Comparison of ENCODE assay signal across 32 mouse cellular contexts in the genomic region with DNA sequence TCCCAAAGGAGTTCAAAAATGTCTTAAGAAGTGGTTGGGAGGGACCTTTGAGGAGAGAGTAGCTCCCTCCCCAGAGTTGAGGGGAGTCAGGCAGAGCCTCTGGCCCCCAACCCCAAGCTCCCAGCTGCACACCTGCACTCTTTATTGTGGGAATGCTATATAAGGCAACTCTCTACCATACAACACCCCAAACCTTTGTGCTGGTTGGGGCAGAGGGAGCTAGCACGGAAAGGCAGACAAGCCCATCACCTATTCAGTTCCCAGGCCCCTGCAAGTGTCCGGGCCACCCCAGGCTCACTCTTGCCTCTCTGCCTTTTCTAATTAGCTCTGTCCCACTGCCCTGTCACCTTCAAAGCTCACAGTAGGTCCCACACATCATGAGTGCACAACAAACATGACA. TPM values are rescaled to one million over a fixed set of nuclear protein-coding genes. Genes with fewer than 3 reads are reported as not detected.
DNase-seq lines count a peak whose midpoint lies in the region; ATAC-seq lines count a peak whose summit lies in the region.
"Had no signal": no experiment of that assay in that cellular context is flagged by ENCODE, and none has a peak within 500 bp of the region (broad histone marks: within the 10 kb centered on the region; RNA-seq: fewer than 3 reads in every experiment).

No protein-coding gene starts in this region.

- no peak overlapping the region for H3K27ac ChIP-seq in heart, embryonic 16.5 days (ENCODE audit: low read length)
- no peak overlapping the region for H3K27ac ChIP-seq in liver, embryonic 11.5 days (ENCODE audit: low read depth, low read length)
- H3K27ac ChIP-seq: forebrain, embryonic 10.5 days; forebrain, embryonic 13.5 days; heart, adult 2 months; heart, embryonic 10.5 days; hindbrain, embryonic 12.5 days had no signal

- no peak overlapping the region for H3K9ac ChIP-seq in heart, embryonic 16.5 days (ENCODE audit: low read length)
- no peak overlapping the region for H3K9ac ChIP-seq in liver, embryonic 11.5 days (ENCODE audit: low read depth, low read length)
- H3K9ac ChIP-seq: forebrain, embryonic 13.5 days; hindbrain, embryonic 12.5 days had no signal

- no peak for DNase-seq in heart, postnatal 36 days
- peak; percentile 78 to 90 for DNase-seq in thymus, adult 18-20 months
- peak; percentile 85 to 88 for DNase-seq in thymus, postnatal 10 days (ENCODE audit: low spot score in 2 of 2)
- peak; percentile 81 to 89 for DNase-seq in thymus, postnatal 36 days
- no peak for DNase-seq in urinary bladder, adult 2 months (ENCODE audit: low spot score)
- DNase-seq in layer of hippocampus, adult 11-12 months (ENCODE audit: low spot score), result no peak
- no peak for DNase-seq in liver, embryonic 11.5 days (ENCODE audit: low spot score)
- DNase-seq: adrenal gland, adult 8-10 months; adrenal gland, postnatal 25 days; cerebellum, adult 18-20 months; cerebellum, adult 9-10 months; cerebellum, postnatal 14 days; gastrocnemius, postnatal 10 days; gastrocnemius, postnatal 36 days; heart, adult 2 months; heart, postnatal 14 days had no signal

- no peak overlapping the region for H3K4me3 ChIP-seq in heart, embryonic 16.5 days (ENCODE audit: low read length)
- H3K4me3 ChIP-seq in liver, embryonic 11.5 days (ENCODE audit: low read depth, low read length), result no peak overlapping the region
- H3K4me3 ChIP-seq: forebrain, embryonic 10.5 days; forebrain, embryonic 13.5 days; heart, adult 2 months; heart, embryonic 10.5 days; hindbrain, embryonic 12.5 days had no signal

- 63% methylated on average over 2 of the region's 2 CpGs for WGBS in heart, embryonic 16.5 days
- WGBS in liver, embryonic 11.5 days, result 83% methylated on average over 2 of the region's 2 CpGs

- H3K9me3 ChIP-seq in heart, embryonic 16.5 days (replicated peaks; ENCODE audit: control insufficient read depth, low read length), result no peaks in the 10 kb centered on the region
- no peaks in the 10 kb centered on the region for H3K9me3 ChIP-seq in liver, embryonic 11.5 days (ENCODE audit: control insufficient read depth, low read length)
- H3K9me3 ChIP-seq: forebrain, embryonic 10.5 days; forebrain, embryonic 13.5 days; heart, embryonic 10.5 days; hindbrain, embryonic 12.5 days had no signal

- no peaks in the 10 kb centered on the region for H3K36me3 ChIP-seq in heart, embryonic 16.5 days (ENCODE audit: control insufficient read depth, insufficient read depth)
- no peaks in the 10 kb centered on the region for H3K36me3 ChIP-seq in liver, embryonic 11.5 days (ENCODE audit: control insufficient read depth, insufficient read depth, low read length)
- H3K36me3 ChIP-seq: forebrain, embryonic 10.5 days; heart, embryonic 10.5 days; hindbrain, embryonic 12.5 days had no signal

- no peaks in the 10 kb centered on the region for H3K27me3 ChIP-seq in heart, embryonic 16.5 days (ENCODE audit: control insufficient read depth, insufficient read depth, low read length)
- H3K27me3 ChIP-seq in liver, embryonic 11.5 days (replicated peaks; ENCODE audit: control insufficient read depth, insufficient read depth, low read length), result no peaks in the 10 kb centered on the region
- H3K27me3 ChIP-seq: forebrain, embryonic 13.5 days; hindbrain, embryonic 12.5 days had no signal

- no peak overlapping the region for H3K4me2 ChIP-seq in heart, embryonic 16.5 days (ENCODE audit: low read depth, low read length)
- H3K4me2 ChIP-seq in liver, embryonic 11.5 days, result no peak overlapping the region
- H3K4me2 ChIP-seq: forebrain, embryonic 13.5 days; hindbrain, embryonic 12.5 days had no signal

- ATAC-seq in heart, embryonic 16.5 days (replicated peaks; ENCODE audit: extremely low read depth, insufficient read depth, low FRiP score), result peak; percentile 58
- no peak for ATAC-seq in liver, embryonic 11.5 days (replicated peaks; ENCODE audit: low FRiP score)
- ATAC-seq: activated CD4-positive, CD25-positive, alpha-beta regulatory T cell, adult 4 months; forebrain, embryonic 13.5 days; forebrain, embryonic 16.5 days; hindbrain, embryonic 16.5 days had no signal

- intact Hi-C loops in heart, postnatal 36 days (cut with DNase I), result no loop called here

- no peaks in the 10 kb centered on the region for H3K4me1 ChIP-seq in heart, embryonic 16.5 days (ENCODE audit: control insufficient read depth, insufficient read depth, low read length)
- H3K4me1 ChIP-seq in liver, embryonic 11.5 days (replicated peaks; ENCODE audit: control insufficient read depth, insufficient read depth, low read length), result no peaks in the 10 kb centered on the region
- H3K4me1 ChIP-seq: forebrain, embryonic 10.5 days; forebrain, embryonic 13.5 days; heart, embryonic 10.5 days; hindbrain, embryonic 12.5 days had no signal

RNA-seq across cellular contexts. Expression of a gene that starts 19.5 kb away (rescaled TPM):
- polyA plus RNA-seq in heart, embryonic 16.5 days (2015; fragmentation: Nextera tagmentation; extraction: Ambion mirVana), result 1.5 and 12.2 TPM in 2 replicates
- under 1 TPM; 0.11 to 0.22 TPM for total RNA-seq in heart, postnatal 36 days (2021)
- polyA plus RNA-seq in urinary bladder, adult 2 months (2012; rRNA removed), result 0.29 and 0.73 TPM in 2 replicates
- polyA plus RNA-seq in liver, embryonic 11.5 days (2014; fragmentation: Nextera tagmentation; extraction: Ambion mirVana), result not detected in 2 replicates
- total RNA-seq: gastrocnemius, adult 18-20 months; granulocyte monocyte progenitor cell, adult 5-6 weeks; hematopoietic stem cell, adult 5-6 weeks had no signal
- polyA plus RNA-seq: brain, embryonic 14.5 days; embryonic facial prominence, embryonic 11.5 days; embryonic facial prominence, embryonic 14.5 days; forebrain, embryonic 10.5 days; forebrain, embryonic 13.5 days; forebrain, embryonic 16.5 days; heart, embryonic 10.5 days; heart, embryonic 14.5 days; hindbrain, embryonic 12.5 days; hindbrain, embryonic 16.5 days had no signal

RNA-seq across cellular contexts. Expression of a gene that starts 31.1 kb away (rescaled TPM):
- 3.0 and 17.6 TPM in 2 replicates for polyA plus RNA-seq in heart, embryonic 16.5 days (2015; fragmentation: Nextera tagmentation; extraction: Ambion mirVana)
- total RNA-seq in heart, postnatal 36 days (2021), result under 1 TPM in 1 of 2 experiments, not detected in 1; 0.25 TPM
- polyA plus RNA-seq in urinary bladder, adult 2 months (2012; rRNA removed), result 0.28 and 0.31 TPM in 2 replicates
- polyA plus RNA-seq in liver, embryonic 11.5 days (2014; fragmentation: Nextera tagmentation; extraction: Ambion mirVana), result not detected in 2 replicates
- total RNA-seq: adrenal gland, postnatal 25 days; ES-E14; gastrocnemius, adult 18-20 months; granulocyte monocyte progenitor cell, adult 5-6 weeks; hematopoietic stem cell, adult 5-6 weeks had no signal
- polyA plus RNA-seq: brain, embryonic 14.5 days; embryonic facial prominence, embryonic 11.5 days; embryonic facial prominence, embryonic 14.5 days; forebrain, embryonic 16.5 days; heart, embryonic 10.5 days; hindbrain, embryonic 12.5 days; hindbrain, embryonic 16.5 days had no signal

RNA-seq across cellular contexts. Expression of a gene that starts 31.7 kb away (rescaled TPM):
- 118 and 136 TPM in 2 replicates for polyA plus RNA-seq in heart, embryonic 16.5 days (2015; fragmentation: Nextera tagmentation; extraction: Ambion mirVana)
- total RNA-seq in heart, postnatal 36 days (2021), result 100 to 1,000 TPM; 351 to 373 TPM
- 0.22 TPM in 2 replicates for polyA plus RNA-seq in urinary bladder, adult 2 months (2012; rRNA removed)
- 1.4 and 1.6 TPM in 2 replicates for polyA plus RNA-seq in liver, embryonic 11.5 days (2014; fragmentation: Nextera tagmentation; extraction: Ambion mirVana)
- total RNA-seq: granulocyte monocyte progenitor cell, adult 5-6 weeks; hematopoietic stem cell, adult 5-6 weeks had no signal
- polyA plus RNA-seq: activated CD4-positive, CD25-positive, alpha-beta regulatory T cell, adult 4 months had no signal

Comparison
In these comparisons a context has a peak if more than half of its experiments do, and no peak if none do; other contexts are left out.
1. DNase-seq: peak in thymus, adult 18-20 months (2 of 2), thymus, postnatal 10 days (2 of 2) and thymus, postnatal 36 days (2 of 2); none in heart, postnatal 36 days (0 of 2), urinary bladder, adult 2 months (single experiment), layer of hippocampus, adult 11-12 months (single experiment) and liver, embryonic 11.5 days (single experiment).
2. RNA of a gene that starts 31.7 kb away (polyA plus RNA-seq): 118 to 136 TPM in heart, embryonic 16.5 days; 1.4 to 1.6 TPM in liver, embryonic 11.5 days and 0.22 TPM in urinary bladder, adult 2 months; every median in the first group is over 10 times any median in the second.